Mouse (Mus musculus): ENCODE measurements around the gene Crhbp.

GRCm38 (mm10) chr13:95444291-95444690 lies 433 bp downstream of the Crhbp start:
- TF ChIP-seq CTCF (IDR thresholded peaks at IDR 0.05; ENCODE audit: low read depth, low read length) (no peak), POLR2A (IDR thresholded peaks at IDR 0.05; ENCODE audit: insufficient read depth, low read length) (no peak), EP300 (IDR thresholded peaks at IDR 0.05; ENCODE audit: insufficient read depth, low read depth, low read length) (no peak)
